Mouse (Mus musculus) embryonic facial prominence, embryonic 15.5 days (tissue): Measurements from ENCODE around the gene Prkd1. TPM values are rescaled to one million over a fixed set of nuclear protein-coding genes. Genes with fewer than 3 reads are reported as not detected.

Source experiments
- ATAC-seq: fragments of 200-750 bp; cut with Nextera tagmentation; 2 replicates; pipeline ENCODE4 v1.8.0; 2017; ENCODE audit warnings: low read depth, moderate TSS enrichment; ENCODE audit not compliant: insufficient number of reproducible peaks, low FRiP score, low TSS enrichment
- H3K27ac ChIP-seq: fragments of 300-500 bp; sonication (generic); replicated peaks from 2 replicates; pipeline ENCODE4 v1.5.1; 2015; ENCODE audit warnings: mild to moderate bottlenecking, inconsistent platforms
- H3K27me3 ChIP-seq: fragments of 300-500 bp; sonication (generic); 2 replicates; pipeline ENCODE4 v1.6.1; 2015; ENCODE audit warnings: inconsistent platforms
- H3K36me3 ChIP-seq: fragments of 300-500 bp; sonication (generic); 2 replicates; pipeline ENCODE4 v1.6.1; 2015; ENCODE audit warnings: mild to moderate bottlenecking, inconsistent platforms
- H3K4me1 ChIP-seq: fragments of 300-500 bp; sonication (generic); 2 replicates; pipeline ENCODE4 v1.6.1; 2015; ENCODE audit warnings: inconsistent platforms
- H3K4me2 ChIP-seq: fragments of 300-500 bp; sonication (generic); replicated peaks from 2 replicates; pipeline ENCODE4 v1.6.1; 2015; ENCODE audit warnings: mild to moderate bottlenecking, inconsistent platforms
- H3K4me3 ChIP-seq: fragments of 300-500 bp; sonication (generic); replicated peaks from 2 replicates; pipeline ENCODE4 v1.5.1; 2015; ENCODE audit warnings: mild to moderate bottlenecking, inconsistent platforms
- H3K9ac ChIP-seq: fragments of 300-500 bp; sonication (generic); 2 replicates; pipeline ENCODE4 v1.6.1; 2015; ENCODE audit warnings: inconsistent platforms
- H3K9me3 ChIP-seq: fragments of 300-500 bp; sonication (generic); replicated peaks from 2 replicates; pipeline ENCODE4 v1.6.1; 2016; ENCODE audit warnings: inconsistent platforms
- WGBS: fragments of 180-500 bp; shearing (Covaris S2); methylation state at CpG from one replicate; pipeline ENCODE4 v1.1.7; 2015; 5-methylcytosine and 5-hydroxymethylcytosine counted together
- polyA plus RNA-seq: library from polyadenylated mRNA; unstranded; fragments of >200 nt; fragmentation: Nextera tagmentation; extraction: Ambion mirVana; gene quantifications from 2 replicates; pipeline ENCODE4 v1.2.1, GENCODE M21; 2015

Prkd1 gene
- polyA plus RNA-seq, 1 experiment from 2014 or later: 6.8 TPM

- H3K27me3 ChIP-seq: no peaks in the 10 kb centered on the region
- no peaks in the 10 kb centered on the region for H3K4me1 ChIP-seq
- no peak overlapping the region for H3K4me3 ChIP-seq
- no peak overlapping the region for H3K4me2 ChIP-seq
- H3K36me3 ChIP-seq: no peaks in the 10 kb centered on the region
- no peak overlapping the region for H3K27ac ChIP-seq
- no peak for ATAC-seq
- no peaks in the 10 kb centered on the region for H3K9me3 ChIP-seq
- 46% methylated on average over 2 of the region's 2 CpGs for WGBS
- H3K9ac ChIP-seq: no peak overlapping the region
These were observed 134.4 kb downstream of the Prkd1 start for GRCm38 (mm10) chr12:50514526-50514925.

- 70% methylated on average over 4 of the region's 4 CpGs for WGBS
- ATAC-seq: no peak
- H3K27me3 ChIP-seq: no peaks in the 10 kb centered on the region
- no peak overlapping the region for H3K27ac ChIP-seq
- H3K4me2 ChIP-seq: no peak overlapping the region
- H3K4me1 ChIP-seq: no peaks in the 10 kb centered on the region
- no peaks in the 10 kb centered on the region for H3K9me3 ChIP-seq
- no peak overlapping the region for H3K4me3 ChIP-seq
- H3K9ac ChIP-seq: no peak overlapping the region
- H3K36me3 ChIP-seq: no peaks in the 10 kb centered on the region
These were observed 137.2 kb downstream of the Prkd1 start for GRCm38 (mm10) chr12:50511486-50512225.

GRCm38 (mm10) chr12:50508762-50509161 is 140.1 kb downstream of the Prkd1 start:
- 87% methylated on average over 2 of the region's 2 CpGs for WGBS
- Histone ChIP-seq H3K4me2 (no peak overlapping the region), H3K27me3 (no peaks in the 10 kb centered on the region), H3K9ac (no peak overlapping the region), H3K4me1 (no peaks in the 10 kb centered on the region), H3K9me3 (no peaks in the 10 kb centered on the region), H3K4me3 (no peak overlapping the region), H3K36me3 (no peaks in the 10 kb centered on the region), H3K27ac (no peak overlapping the region)
- ATAC-seq: no peak

GRCm38 (mm10) chr12:50499796-50500504 is 148.9 kb downstream of the Prkd1 start:
- WGBS: 66% methylated on average over 3 of the region's 3 CpGs
- no peaks in the 10 kb centered on the region for H3K27me3 ChIP-seq
- no peak overlapping the region for H3K4me3 ChIP-seq
- H3K9ac ChIP-seq: no peak overlapping the region
- H3K36me3 ChIP-seq: no peaks in the 10 kb centered on the region
- H3K4me1 ChIP-seq: no peaks in the 10 kb centered on the region
- no peak overlapping the region for H3K4me2 ChIP-seq
- no peaks in the 10 kb centered on the region for H3K9me3 ChIP-seq
- no peak overlapping the region for H3K27ac ChIP-seq
- no peak for ATAC-seq

- Histone ChIP-seq H3K27ac (no peak overlapping the region), H3K36me3 (no peaks in the 10 kb centered on the region), H3K4me1 (no peaks in the 10 kb centered on the region), H3K27me3 (no peaks in the 10 kb centered on the region), H3K9me3 (no peaks in the 10 kb centered on the region), H3K9ac (no peak overlapping the region), H3K4me2 (no peak overlapping the region), H3K4me3 (no peak overlapping the region)
- no peak for ATAC-seq
- 77% methylated on average over 3 of the region's 3 CpGs for WGBS
These were observed 152.9 kb downstream of the Prkd1 start for GRCm38 (mm10) chr12:50496006-50496405.

GRCm38 (mm10) chr12:50479784-50480183 is 169.1 kb downstream of the Prkd1 start:
- no peaks in the 10 kb centered on the region for H3K36me3 ChIP-seq
- H3K9me3 ChIP-seq: no peaks in the 10 kb centered on the region
- H3K9ac ChIP-seq: no peak overlapping the region
- ATAC-seq: no peak
- no peaks in the 10 kb centered on the region for H3K4me1 ChIP-seq
- WGBS: 77% methylated on average over 7 of the region's 7 CpGs
- no peak overlapping the region for H3K4me2 ChIP-seq
- H3K4me3 ChIP-seq: no peak overlapping the region
- no peaks in the 10 kb centered on the region for H3K27me3 ChIP-seq
- no peak overlapping the region for H3K27ac ChIP-seq

- no peak overlapping the region for H3K4me2 ChIP-seq
- H3K4me3 ChIP-seq: no peak overlapping the region
- H3K9ac ChIP-seq: no peak overlapping the region
- ATAC-seq: no peak
- H3K27me3 ChIP-seq: no peaks in the 10 kb centered on the region
- H3K4me1 ChIP-seq: no peaks in the 10 kb centered on the region
- no peak overlapping the region for H3K27ac ChIP-seq
- H3K9me3 ChIP-seq: no peaks in the 10 kb centered on the region
- H3K36me3 ChIP-seq: no peaks in the 10 kb centered on the region
- 95% methylated on average over 3 of the region's 3 CpGs for WGBS
These were observed 191.7 kb downstream of the Prkd1 start for GRCm38 (mm10) chr12:50457151-50457550.

GRCm38 (mm10) chr12:50451761-50452160 is 197.1 kb downstream of the Prkd1 start:
- WGBS: 91% methylated on average over 3 of the region's 3 CpGs
- no peak overlapping the region for H3K27ac ChIP-seq
- H3K4me2 ChIP-seq: no peak overlapping the region
- H3K9me3 ChIP-seq: no peaks in the 10 kb centered on the region
- no peak overlapping the region for H3K9ac ChIP-seq
- no peaks in the 10 kb centered on the region for H3K4me1 ChIP-seq
- H3K36me3 ChIP-seq: no peaks in the 10 kb centered on the region
- H3K27me3 ChIP-seq: no peaks in the 10 kb centered on the region
- no peak overlapping the region for H3K4me3 ChIP-seq
- ATAC-seq: no peak

GRCm38 (mm10) chr12:50436660-50437059 is 212.2 kb downstream of the Prkd1 start:
- no peak overlapping the region for H3K9ac ChIP-seq
- no peaks in the 10 kb centered on the region for H3K4me1 ChIP-seq
- no peak overlapping the region for H3K27ac ChIP-seq
- no peak overlapping the region for H3K4me2 ChIP-seq
- no peaks in the 10 kb centered on the region for H3K36me3 ChIP-seq
- H3K9me3 ChIP-seq: no peaks in the 10 kb centered on the region
- WGBS: 70% methylated on average over 6 of the region's 6 CpGs
- no peak overlapping the region for H3K4me3 ChIP-seq
- no peak for ATAC-seq
- H3K27me3 ChIP-seq: no peaks in the 10 kb centered on the region

- ATAC-seq: no peak
- Histone ChIP-seq H3K9me3 (no peaks in the 10 kb centered on the region), H3K36me3 (no peaks in the 10 kb centered on the region), H3K4me1 (no peaks in the 10 kb centered on the region), H3K27me3 (no peaks in the 10 kb centered on the region), H3K4me3 (no peak overlapping the region), H3K27ac (no peak overlapping the region), H3K9ac (no peak overlapping the region), H3K4me2 (no peak overlapping the region)
- WGBS: 81% methylated on average over 5 of the region's 5 CpGs
These were observed 218.7 kb downstream of the Prkd1 start for GRCm38 (mm10) chr12:50430129-50430703.

- no peaks in the 10 kb centered on the region for H3K36me3 ChIP-seq
- no peak overlapping the region for H3K4me2 ChIP-seq
- no peak overlapping the region for H3K27ac ChIP-seq
- no peaks in the 10 kb centered on the region for H3K4me1 ChIP-seq
- H3K9me3 ChIP-seq: no peaks in the 10 kb centered on the region
- WGBS: 71% methylated on average over 11 of the region's 11 CpGs
- no peak for ATAC-seq
- no peak overlapping the region for H3K9ac ChIP-seq
- H3K27me3 ChIP-seq: no peaks in the 10 kb centered on the region
- no peak overlapping the region for H3K4me3 ChIP-seq
These were observed 296.5 kb downstream of the Prkd1 start for GRCm38 (mm10) chr12:50352404-50352803.
